In genomic region chr19:37377404-37377990, GRCm38 (mm10) we compare ENCODE assay signal across 8 mouse cellular contexts. TPM values are rescaled to one million over a fixed set of nuclear protein-coding genes. Genes with fewer than 3 reads are reported as not detected.
DNase-seq lines count a peak whose midpoint lies in the region; ATAC-seq and TF ChIP-seq lines count a peak whose summit lies in the region.

No protein-coding gene starts in this region.

- H3K4me1 ChIP-seq in midbrain, embryonic 10.5 days = peaks cover 25% of the 10 kb centered on the region
- no peaks in the 10 kb centered on the region for H3K4me1 ChIP-seq in midbrain, postnatal 0 days (ENCODE audit: insufficient read depth, low read length)
- H3K4me1 ChIP-seq in embryonic facial prominence, embryonic 13.5 days = peaks cover 12% of the 10 kb centered on the region
- H3K4me1 ChIP-seq in limb, embryonic 10.5 days = peaks cover 18% of the 10 kb centered on the region
- 0 out of 2 replicates have a peak, but pooled peaks cover 3% of the 10 kb centered on the region for H3K4me1 ChIP-seq in stomach, embryonic 15.5 days

- TF ChIP-seq CTCF in midbrain, postnatal 0 days (IDR thresholded peaks at IDR 0.05) = no peak

- ATAC-seq in midbrain, postnatal 0 days (ENCODE audit: low FRiP score) = no peak
- no peak for ATAC-seq in embryonic facial prominence, embryonic 13.5 days (ENCODE audit: insufficient number of reproducible peaks, insufficient read depth, low FRiP score, low TSS enrichment, low read depth)
- ATAC-seq in stomach, embryonic 15.5 days (ENCODE audit: insufficient read depth, low FRiP score, low read depth) = no peak

- H3K27me3 ChIP-seq in midbrain, embryonic 10.5 days (ENCODE audit: low read depth, poor library complexity, severe bottlenecking) = no peaks in the 10 kb centered on the region
- no peaks in the 10 kb centered on the region for H3K27me3 ChIP-seq in midbrain, postnatal 0 days (ENCODE audit: insufficient read depth, low read length)
- H3K27me3 ChIP-seq in embryonic facial prominence, embryonic 13.5 days = no peaks in the 10 kb centered on the region
- no peaks in the 10 kb centered on the region for H3K27me3 ChIP-seq in limb, embryonic 10.5 days (ENCODE audit: low read depth, poor library complexity, severe bottlenecking)
- no peaks in the 10 kb centered on the region for H3K27me3 ChIP-seq in stomach, embryonic 15.5 days (replicated peaks)

- H3K4me2 ChIP-seq in midbrain, postnatal 0 days (ENCODE audit: low read depth, low read length, poor library complexity, severe bottlenecking) = no peak overlapping the region
- H3K4me2 ChIP-seq in embryonic facial prominence, embryonic 13.5 days = peak overlapping the region; percentile 67
- peak overlapping the region; percentile 66 for H3K4me2 ChIP-seq in stomach, embryonic 15.5 days

- peaks cover 18% of the 10 kb centered on the region for H3K36me3 ChIP-seq in midbrain, embryonic 10.5 days
- H3K36me3 ChIP-seq in midbrain, postnatal 0 days (ENCODE audit: insufficient read depth, low read length) = no peaks in the 10 kb centered on the region
- no peaks in the 10 kb centered on the region for H3K36me3 ChIP-seq in embryonic facial prominence, embryonic 13.5 days
- peaks cover 19% of the 10 kb centered on the region for H3K36me3 ChIP-seq in limb, embryonic 10.5 days
- H3K36me3 ChIP-seq in stomach, embryonic 15.5 days = no peaks in the 10 kb centered on the region

- H3K4me3 ChIP-seq in midbrain, embryonic 10.5 days = peak overlapping the region; percentile 96
- no peak overlapping the region for H3K4me3 ChIP-seq in midbrain, postnatal 0 days (ENCODE audit: low read depth, low read length)
- peak overlapping the region; percentile 86 for H3K4me3 ChIP-seq in embryonic facial prominence, embryonic 13.5 days
- peak overlapping the region; percentile 96 for H3K4me3 ChIP-seq in limb, embryonic 10.5 days
- peak overlapping the region; percentile 83 for H3K4me3 ChIP-seq in stomach, embryonic 15.5 days (replicated peaks)

- no peak for DNase-seq in midbrain, embryonic 10.5 days (ENCODE audit: low spot score)
- DNase-seq in midbrain, postnatal 0 days (ENCODE audit: low spot score) = no peak
- DNase-seq in limb, embryonic 10.5 days (ENCODE audit: low spot score) = no peak
- DNase-seq in embryo, embryonic 10 days (ENCODE audit: low spot score) = no peak
- no peak for DNase-seq in ovary, adult 18-20 months (ENCODE audit: low spot score)
- DNase-seq in adrenal gland, postnatal 4 days (ENCODE audit: low spot score in 2 of 2) = no peak

- peak overlapping the region; percentile 98; the same call in 1 of the 2 replicates for H3K27ac ChIP-seq in midbrain, embryonic 10.5 days (replicated peaks)
- H3K27ac ChIP-seq in midbrain, postnatal 0 days (ENCODE audit: low read depth, low read length) = no peak overlapping the region
- H3K27ac ChIP-seq in embryonic facial prominence, embryonic 13.5 days = no peak overlapping the region
- peak overlapping the region; percentile 6; the same call in 1 of the 2 replicates for H3K27ac ChIP-seq in limb, embryonic 10.5 days
- no peak overlapping the region for H3K27ac ChIP-seq in stomach, embryonic 15.5 days

- WGBS in midbrain, embryonic 10.5 days = 47% methylated on average over 8 of the region's 8 CpGs
- WGBS in midbrain, postnatal 0 days = 18% methylated on average over 8 of the region's 8 CpGs
- 27% methylated on average over 8 of the region's 8 CpGs for WGBS in embryonic facial prominence, embryonic 13.5 days
- WGBS in limb, embryonic 10.5 days = 34% methylated on average over 8 of the region's 8 CpGs
- 11% methylated on average over 8 of the region's 8 CpGs for WGBS in stomach, embryonic 15.5 days

- H3K9ac ChIP-seq in midbrain, postnatal 0 days (replicated peaks; ENCODE audit: low read length, poor library complexity, severe bottlenecking) = no peak overlapping the region
- H3K9ac ChIP-seq in embryonic facial prominence, embryonic 13.5 days = peak overlapping the region; percentile 79
- no peak overlapping the region for H3K9ac ChIP-seq in stomach, embryonic 15.5 days

- no peaks in the 10 kb centered on the region for H3K9me3 ChIP-seq in midbrain, embryonic 10.5 days (replicated peaks)
- no peaks in the 10 kb centered on the region for H3K9me3 ChIP-seq in midbrain, postnatal 0 days (ENCODE audit: low read length)
- no peaks in the 10 kb centered on the region for H3K9me3 ChIP-seq in embryonic facial prominence, embryonic 13.5 days
- no peaks in the 10 kb centered on the region for H3K9me3 ChIP-seq in limb, embryonic 10.5 days (replicated peaks)
- H3K9me3 ChIP-seq in stomach, embryonic 15.5 days = no peaks in the 10 kb centered on the region

RNA-seq across cellular contexts. Expression of gene Kif11, which starts 1.3 kb away (rescaled TPM):
- 92.7 and 92.9 TPM in 2 replicates for polyA plus RNA-seq in midbrain, embryonic 10.5 days (2016; fragmentation: Nextera tagmentation; extraction: Ambion mirVana)
- total RNA-seq in midbrain, postnatal 0 days (2014; rRNA removed) = 6.2 and 7.5 TPM in 2 replicates
- 2.9 and 3.3 TPM in 2 replicates for polyA plus RNA-seq in midbrain, postnatal 0 days (2015; fragmentation: Nextera tagmentation; extraction: Ambion mirVana)
- 61.9 and 62.6 TPM in 2 replicates for polyA plus RNA-seq in embryonic facial prominence, embryonic 13.5 days (2015; fragmentation: Nextera tagmentation; extraction: Ambion mirVana)
- polyA plus RNA-seq in limb, embryonic 10.5 days (2016; fragmentation: Nextera tagmentation; extraction: Ambion mirVana) = 73.1 and 88.0 TPM in 2 replicates
- 48.6 and 53.0 TPM in 2 replicates for polyA plus RNA-seq in stomach, embryonic 15.5 days (2015; fragmentation: Nextera tagmentation; extraction: Ambion mirVana)
- total RNA-seq in adrenal gland, postnatal 4 days (2021) = 10 to 100 TPM; 21.2 to 23.7 TPM

RNA-seq across cellular contexts. Expression of gene Ide, which starts 39.8 kb away (rescaled TPM):
- 60.9 and 64.6 TPM in 2 replicates for polyA plus RNA-seq in midbrain, embryonic 10.5 days (2016; fragmentation: Nextera tagmentation; extraction: Ambion mirVana)
- total RNA-seq in midbrain, postnatal 0 days (2014; rRNA removed) = 31.5 and 32.5 TPM in 2 replicates
- 33.2 and 36.2 TPM in 2 replicates for polyA plus RNA-seq in midbrain, postnatal 0 days (2015; fragmentation: Nextera tagmentation; extraction: Ambion mirVana)
- 31.9 and 32.8 TPM in 2 replicates for polyA plus RNA-seq in embryonic facial prominence, embryonic 13.5 days (2015; fragmentation: Nextera tagmentation; extraction: Ambion mirVana)
- polyA plus RNA-seq in limb, embryonic 10.5 days (2016; fragmentation: Nextera tagmentation; extraction: Ambion mirVana) = 37.1 and 45.2 TPM in 2 replicates
- 47.5 and 59.0 TPM in 2 replicates for polyA plus RNA-seq in stomach, embryonic 15.5 days (2015; fragmentation: Nextera tagmentation; extraction: Ambion mirVana)
- total RNA-seq in adrenal gland, postnatal 4 days (2021) = 10 to 100 TPM; 65.4 to 69.4 TPM

RNA-seq across cellular contexts. Expression of gene Hhex, which starts 57.1 kb away (rescaled TPM):
- polyA plus RNA-seq in midbrain, embryonic 10.5 days (2016; fragmentation: Nextera tagmentation; extraction: Ambion mirVana) = 5.4 and 6.9 TPM in 2 replicates
- total RNA-seq in midbrain, postnatal 0 days (2014; rRNA removed) = 0.80 and 0.99 TPM in 2 replicates
- 2.8 and 3.5 TPM in 2 replicates for polyA plus RNA-seq in midbrain, postnatal 0 days (2015; fragmentation: Nextera tagmentation; extraction: Ambion mirVana)
- polyA plus RNA-seq in embryonic facial prominence, embryonic 13.5 days (2015; fragmentation: Nextera tagmentation; extraction: Ambion mirVana) = 8.0 and 9.1 TPM in 2 replicates
- polyA plus RNA-seq in limb, embryonic 10.5 days (2016; fragmentation: Nextera tagmentation; extraction: Ambion mirVana) = 6.8 and 7.2 TPM in 2 replicates
- polyA plus RNA-seq in stomach, embryonic 15.5 days (2015; fragmentation: Nextera tagmentation; extraction: Ambion mirVana) = 18.2 and 23.9 TPM in 2 replicates
- total RNA-seq in adrenal gland, postnatal 4 days (2021) = 10 to 100 TPM; 22.7 to 33.1 TPM

Comparison
In these comparisons a context has a peak if more than half of its experiments do, and no peak if none do; other contexts are left out.
1. H3K27ac ChIP-seq: peak in midbrain, embryonic 10.5 days (single experiment) and limb, embryonic 10.5 days (single experiment); none in midbrain, postnatal 0 days (single experiment), embryonic facial prominence, embryonic 13.5 days (single experiment) and stomach, embryonic 15.5 days (single experiment).
2. RNA of gene Kif11, which starts 1.3 kb away (polyA plus RNA-seq): 92.7 to 92.9 TPM in midbrain, embryonic 10.5 days, 73.1 to 88.0 TPM in limb, embryonic 10.5 days, 61.9 to 62.6 TPM in embryonic facial prominence, embryonic 13.5 days and 48.6 to 53.0 TPM in stomach, embryonic 15.5 days; 2.9 to 3.3 TPM in midbrain, postnatal 0 days; every median in the first group is over 10 times any median in the second.